Mouse (Mus musculus) embryonic fibroblast, embryonic 13.5 days (primary cell): ENCODE measurements around the gene Ubfd1.

ENCODE experiments used
- CTCF ChIP-seq: IDR thresholded peaks from 2 replicates; pipeline ENCODE4 v1.5.1; 2011; ENCODE audit warnings: mild to moderate bottlenecking, control low read depth, low read length, moderate library complexity, borderline replicate concordance; ENCODE audit not compliant: insufficient read depth
- POLR2A ChIP-seq: IDR thresholded peaks from 2 replicates; pipeline ENCODE4 v1.6.1; 2011; ENCODE audit warnings: low read depth, mild to moderate bottlenecking, control low read depth, low read length, moderate library complexity

DNA sequence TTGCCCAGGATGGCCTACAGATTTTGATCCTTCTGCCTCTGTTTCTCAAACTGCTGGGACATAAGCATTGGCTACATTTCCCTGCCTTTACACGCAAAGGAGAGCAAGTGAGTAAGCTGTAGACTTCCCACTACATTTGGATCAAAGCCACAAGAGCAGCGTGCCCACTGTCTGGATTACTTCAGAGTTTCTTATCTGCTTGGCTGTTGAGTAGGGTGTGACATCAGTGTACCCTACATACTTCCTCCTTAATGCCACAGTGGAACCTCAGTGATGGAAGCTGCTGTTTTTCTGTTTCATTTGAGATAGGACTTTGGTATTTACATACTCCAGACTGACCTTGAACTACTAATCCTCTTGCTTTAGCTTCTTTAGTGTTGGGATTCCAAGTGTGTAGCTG, 20.2 kb upstream of the Ubfd1 start:
- TF ChIP-seq POLR2A (no peak), CTCF (no peak)
